Mouse (Mus musculus): ENCODE measurements at regions not wholly inside any gene's neighbourhood (a gene's known extent, or its start where the extent isn't known, plus 50 kb on each side); places are given as distances from the start of the nearest gene placed in this dataset.

- Histone ChIP-seq H3K27me3 (replicated peaks) (no peaks in the 10 kb centered on the region), H3K36me3 (replicated peaks; ENCODE audit: low read length) (no peaks in the 10 kb centered on the region), H3K4me1 (no peaks in the 10 kb centered on the region), H3K9me3 (peaks cover 13% of the 10 kb centered on the region; the same call in 1 of the 2 replicates), H3K4me3 (replicated peaks) (no peak overlapping the region)
- TF ChIP-seq GATA1 (IDR thresholded peaks at IDR 0.05; ENCODE audit: borderline replicate concordance, low read length) (no peak), FLI1 (IDR thresholded peaks at IDR 0.05; ENCODE audit: low read length) (no peak)
Observed at GRCm38 (mm10) chr9:87973531-87973930, 242.5 kb upstream of the Tbx18 start.

DNA sequence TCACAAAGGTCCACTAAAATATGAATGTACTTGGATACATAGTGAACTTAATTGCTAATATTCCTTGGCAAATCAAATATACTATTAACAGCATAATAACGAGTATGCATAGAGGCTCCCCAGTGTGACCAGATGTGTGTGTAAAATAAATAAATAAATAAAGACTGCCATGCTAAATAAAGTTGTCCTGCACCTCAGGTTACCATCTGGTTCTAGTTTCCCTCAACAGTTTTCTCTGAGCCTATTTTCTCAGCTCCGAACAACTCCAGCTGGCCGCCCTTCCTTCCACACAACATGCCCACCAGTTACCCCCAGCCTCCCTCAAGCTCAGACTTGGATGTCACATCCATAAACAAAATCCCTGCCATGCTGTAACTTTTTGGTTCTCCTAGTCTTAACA is 253.8 kb upstream of the Tbx18 start:
- TF ChIP-seq FLI1 (IDR thresholded peaks at IDR 0.05; ENCODE audit: low read length) (no peak), GATA1 (IDR thresholded peaks at IDR 0.05; ENCODE audit: borderline replicate concordance, low read length) (no peak)
- Histone ChIP-seq H3K9me3 (no peaks in the 10 kb centered on the region), H3K4me1 (no peaks in the 10 kb centered on the region), H3K36me3 (replicated peaks; ENCODE audit: low read length) (no peaks in the 10 kb centered on the region), H3K4me3 (replicated peaks) (no peak overlapping the region), H3K27me3 (replicated peaks) (no peaks in the 10 kb centered on the region)

- no peak for TF ChIP-seq GATA1 (IDR thresholded peaks at IDR 0.05; ENCODE audit: borderline replicate concordance, low read length)
- TF ChIP-seq FLI1 (IDR thresholded peaks at IDR 0.05; ENCODE audit: low read length), result no peak
- Histone ChIP-seq H3K9me3 (no peaks in the 10 kb centered on the region), H3K27me3 (replicated peaks) (no peaks in the 10 kb centered on the region), H3K36me3 (replicated peaks; ENCODE audit: low read length) (no peaks in the 10 kb centered on the region), H3K4me3 (replicated peaks) (no peak overlapping the region), H3K4me1 (no peaks in the 10 kb centered on the region)
Observed at GRCm38 (mm10) chr9:87985439-87985838, 254.4 kb upstream of the Tbx18 start.

DNA sequence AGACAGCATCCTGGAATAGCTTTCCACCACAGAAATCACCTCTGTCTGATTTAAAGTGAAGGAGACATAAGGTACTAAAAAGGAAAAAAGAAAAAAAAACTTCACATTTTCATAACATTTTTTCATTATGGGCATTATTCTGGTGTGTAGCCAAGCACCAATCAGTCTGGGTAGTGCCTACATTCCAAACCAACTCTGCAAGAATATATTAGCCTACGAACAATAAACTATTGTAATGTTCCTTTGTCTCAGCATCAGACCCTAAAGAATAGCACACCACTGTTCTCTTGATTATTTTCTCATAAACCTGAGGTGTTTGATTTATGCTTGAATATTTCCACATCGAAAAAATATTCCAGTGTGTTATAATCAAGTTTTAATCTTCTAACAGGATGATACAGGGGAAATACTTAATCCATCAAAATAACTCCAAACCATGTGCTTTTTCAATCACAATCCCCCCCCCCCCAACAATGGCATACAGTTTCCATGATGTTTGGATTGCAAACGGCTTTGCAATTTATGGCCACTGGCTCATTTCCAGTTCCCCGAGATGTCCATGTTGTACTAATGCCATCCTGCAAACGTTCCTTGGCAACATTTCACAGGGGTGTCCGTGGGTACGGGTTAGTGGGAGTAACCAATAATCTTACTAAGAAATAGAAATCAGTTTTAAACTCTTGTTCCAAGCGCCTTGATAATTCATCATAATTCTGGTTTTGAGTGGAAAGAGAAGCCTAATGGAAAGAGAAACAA is 275.1 kb upstream of the Tbx18 start:
- no peaks in the 10 kb centered on the region for H3K4me1 ChIP-seq
- TF ChIP-seq FLI1 (IDR thresholded peaks at IDR 0.05; ENCODE audit: low read length) (no peak), GATA1 (IDR thresholded peaks at IDR 0.05; ENCODE audit: borderline replicate concordance, low read length) (no peak)
- H3K36me3 ChIP-seq (replicated peaks; ENCODE audit: low read length), result no peaks in the 10 kb centered on the region
- H3K27me3 ChIP-seq (replicated peaks), result no peaks in the 10 kb centered on the region
- H3K4me3 ChIP-seq (replicated peaks), result no peak overlapping the region
- peaks cover 7% of the 10 kb centered on the region; the same call in 1 of the 2 replicates for H3K9me3 ChIP-seq

- Histone ChIP-seq H3K4me3 (replicated peaks) (no peak overlapping the region), H3K36me3 (replicated peaks; ENCODE audit: low read length) (no peaks in the 10 kb centered on the region), H3K4me1 (no peaks in the 10 kb centered on the region), H3K27me3 (replicated peaks) (no peaks in the 10 kb centered on the region), H3K9me3 (peaks cover 16% of the 10 kb centered on the region; the same call in 1 of the 2 replicates)
- TF ChIP-seq GATA1 (IDR thresholded peaks at IDR 0.05; ENCODE audit: borderline replicate concordance, low read length), result no peak
- no peak for TF ChIP-seq FLI1 (IDR thresholded peaks at IDR 0.05; ENCODE audit: low read length)
Observed at GRCm38 (mm10) chr9:88023752-88024151, 292.7 kb upstream of the Tbx18 start.

DNA sequence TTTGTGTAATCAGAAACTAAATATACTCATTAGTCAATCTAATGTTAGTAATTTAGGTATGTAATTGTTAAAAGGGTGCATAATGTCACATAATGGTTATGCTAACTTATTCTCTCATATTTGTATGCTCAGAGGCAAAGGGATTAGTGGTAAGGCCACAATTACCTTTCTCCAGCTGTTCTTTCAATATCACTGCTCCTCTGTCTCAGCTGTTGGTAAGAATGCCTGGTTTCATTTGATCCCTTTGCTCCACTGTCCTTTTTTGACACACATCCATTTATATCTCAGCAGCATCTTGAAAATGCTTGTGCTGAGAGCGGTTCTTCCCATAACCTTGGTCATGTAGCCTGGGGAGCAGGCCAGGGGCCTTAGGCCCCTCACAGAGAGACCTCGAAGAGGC is 294.9 kb upstream of the Tbx18 start:
- Histone ChIP-seq H3K36me3 (replicated peaks; ENCODE audit: low read length) (no peaks in the 10 kb centered on the region), H3K9me3 (peaks cover 2% of the 10 kb centered on the region; the same call in 1 of the 2 replicates), H3K4me3 (replicated peaks) (no peak overlapping the region), H3K4me1 (no peaks in the 10 kb centered on the region), H3K27me3 (replicated peaks) (no peaks in the 10 kb centered on the region)
- no peak for TF ChIP-seq FLI1 (IDR thresholded peaks at IDR 0.05; ENCODE audit: low read length)
- no peak for TF ChIP-seq GATA1 (IDR thresholded peaks at IDR 0.05; ENCODE audit: borderline replicate concordance, low read length)

DNA sequence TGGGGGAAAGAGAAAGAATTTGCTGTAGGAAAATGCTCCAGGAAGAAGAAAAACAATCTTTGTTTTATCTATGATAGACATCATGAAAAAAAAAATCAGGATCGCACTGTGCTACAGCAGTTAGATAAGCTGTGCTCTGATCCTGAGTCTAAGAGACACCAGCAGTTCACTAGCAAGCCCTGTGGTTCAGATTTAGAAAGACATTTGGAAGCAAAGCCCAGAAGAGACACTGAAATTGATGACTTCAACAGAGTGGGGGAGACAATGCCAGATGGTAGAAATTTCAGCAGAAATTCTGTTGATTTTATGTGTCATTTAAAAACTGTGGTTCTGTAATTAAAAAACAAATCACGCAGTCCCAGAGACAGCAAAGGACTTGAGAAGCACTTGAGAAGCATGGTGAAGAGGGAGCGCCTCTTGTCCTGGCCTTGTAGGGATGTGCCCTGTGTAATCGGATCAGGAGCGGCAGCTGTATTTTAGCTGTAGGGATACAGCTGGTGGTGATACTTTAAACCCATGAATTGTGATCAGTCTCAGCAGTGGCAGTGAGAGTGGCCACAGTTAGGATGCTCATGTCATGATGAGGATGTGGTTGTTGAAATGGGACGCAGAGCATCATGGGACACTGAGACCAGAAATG is 296.4 kb upstream of the Nt5e start:
- Histone ChIP-seq H3K9me3 (no peaks in the 10 kb centered on the region), H3K27me3 (replicated peaks) (no peaks in the 10 kb centered on the region), H3K36me3 (replicated peaks; ENCODE audit: low read length) (no peaks in the 10 kb centered on the region), H3K4me3 (replicated peaks) (no peak overlapping the region), H3K4me1 (no peaks in the 10 kb centered on the region)
- TF ChIP-seq FLI1 (IDR thresholded peaks at IDR 0.05; ENCODE audit: low read length), result no peak
- no peak for TF ChIP-seq GATA1 (IDR thresholded peaks at IDR 0.05; ENCODE audit: borderline replicate concordance, low read length)

DNA sequence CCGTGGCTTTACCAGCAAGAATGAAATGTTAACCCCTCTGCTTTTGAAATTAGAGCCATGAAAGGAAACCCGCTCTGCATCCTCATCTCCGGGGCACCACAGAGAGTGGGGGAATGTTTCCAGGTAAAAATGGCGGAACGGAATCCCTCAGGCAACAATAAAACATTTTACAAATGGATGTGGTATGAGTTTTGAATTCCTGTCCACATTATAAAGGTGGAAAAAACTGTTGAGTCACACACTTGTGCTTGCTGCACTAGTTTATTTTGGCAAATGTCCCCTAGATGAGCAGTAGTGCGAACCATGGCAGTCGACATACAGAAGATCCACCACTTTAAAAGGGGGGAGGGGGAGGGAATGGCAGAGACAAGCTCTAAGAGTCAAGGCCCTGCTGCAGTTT is 289.4 kb upstream of the Nt5e start:
- Histone ChIP-seq H3K36me3 (replicated peaks; ENCODE audit: low read length) (no peaks in the 10 kb centered on the region), H3K27me3 (replicated peaks) (no peaks in the 10 kb centered on the region), H3K4me1 (no peaks in the 10 kb centered on the region), H3K9me3 (no peaks in the 10 kb centered on the region), H3K4me3 (replicated peaks) (no peak overlapping the region)
- TF ChIP-seq FLI1 (IDR thresholded peaks at IDR 0.05; ENCODE audit: low read length), result no peak
- TF ChIP-seq GATA1 (IDR thresholded peaks at IDR 0.05; ENCODE audit: borderline replicate concordance, low read length), result no peak

DNA sequence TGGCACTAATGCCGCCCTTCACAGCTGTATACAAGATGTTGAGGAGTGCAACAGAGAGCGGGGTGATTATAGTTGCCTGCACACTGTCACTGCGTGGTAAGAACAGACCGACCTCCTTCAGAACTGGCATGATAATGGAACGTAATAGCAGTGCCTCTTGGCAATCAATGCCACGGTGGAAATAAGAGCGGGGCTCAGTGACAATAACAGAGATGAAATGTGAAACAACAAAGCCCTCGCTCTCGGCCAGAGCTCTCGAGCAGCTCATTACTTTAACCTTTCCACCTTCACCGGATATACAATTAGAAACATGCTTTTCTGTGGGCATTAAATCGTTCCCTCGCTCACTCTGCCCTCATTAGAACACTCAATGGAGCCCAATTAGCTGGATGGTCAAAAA is 277.7 kb upstream of the Nt5e start:
- H3K27me3 ChIP-seq (replicated peaks), result no peaks in the 10 kb centered on the region
- H3K4me3 ChIP-seq (replicated peaks), result no peak overlapping the region
- TF ChIP-seq GATA1 (IDR thresholded peaks at IDR 0.05; ENCODE audit: borderline replicate concordance, low read length) (no peak), FLI1 (IDR thresholded peaks at IDR 0.05; ENCODE audit: low read length) (no peak)
- H3K4me1 ChIP-seq, result no peaks in the 10 kb centered on the region
- no peaks in the 10 kb centered on the region for H3K36me3 ChIP-seq (replicated peaks; ENCODE audit: low read length)
- no peaks in the 10 kb centered on the region for H3K9me3 ChIP-seq

DNA sequence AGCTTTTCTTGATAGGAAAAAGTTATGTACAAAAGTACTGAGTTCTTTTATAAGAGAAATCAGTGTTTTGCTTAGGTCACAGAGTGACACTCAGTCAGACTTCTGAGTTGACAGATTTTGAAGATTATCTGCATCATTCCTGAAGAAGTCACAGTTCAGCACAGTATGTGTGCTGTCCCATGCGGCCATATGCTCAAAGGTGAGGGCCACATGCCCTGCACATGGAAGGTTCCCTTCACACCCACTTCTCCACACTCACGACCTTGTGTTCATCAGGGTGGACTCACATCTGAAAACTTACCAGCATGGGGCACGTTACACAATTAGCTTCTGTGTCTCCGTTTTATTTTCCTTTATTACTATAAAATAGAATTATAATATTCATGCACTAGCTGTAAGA is 277.2 kb upstream of the Nt5e start:
- H3K4me3 ChIP-seq (replicated peaks), result no peak overlapping the region
- H3K9me3 ChIP-seq, result no peaks in the 10 kb centered on the region
- H3K4me1 ChIP-seq, result no peaks in the 10 kb centered on the region
- no peaks in the 10 kb centered on the region for H3K36me3 ChIP-seq (replicated peaks; ENCODE audit: low read length)
- TF ChIP-seq FLI1 (IDR thresholded peaks at IDR 0.05; ENCODE audit: low read length), result no peak
- TF ChIP-seq GATA1 (IDR thresholded peaks at IDR 0.05; ENCODE audit: borderline replicate concordance, low read length), result no peak
- H3K27me3 ChIP-seq (replicated peaks), result no peaks in the 10 kb centered on the region

All from megakaryocyte, embryonic 14.5 days (primary cell).